Mouse (Mus musculus): ENCODE data around the gene Gdf15. TPM values are rescaled to one million over a fixed set of nuclear protein-coding genes. Genes with fewer than 3 reads are reported as not detected.

Gene Gdf15
- polyA plus RNA-seq, 2 experiments, result 0.18 to 0.47 TPM

DNA sequence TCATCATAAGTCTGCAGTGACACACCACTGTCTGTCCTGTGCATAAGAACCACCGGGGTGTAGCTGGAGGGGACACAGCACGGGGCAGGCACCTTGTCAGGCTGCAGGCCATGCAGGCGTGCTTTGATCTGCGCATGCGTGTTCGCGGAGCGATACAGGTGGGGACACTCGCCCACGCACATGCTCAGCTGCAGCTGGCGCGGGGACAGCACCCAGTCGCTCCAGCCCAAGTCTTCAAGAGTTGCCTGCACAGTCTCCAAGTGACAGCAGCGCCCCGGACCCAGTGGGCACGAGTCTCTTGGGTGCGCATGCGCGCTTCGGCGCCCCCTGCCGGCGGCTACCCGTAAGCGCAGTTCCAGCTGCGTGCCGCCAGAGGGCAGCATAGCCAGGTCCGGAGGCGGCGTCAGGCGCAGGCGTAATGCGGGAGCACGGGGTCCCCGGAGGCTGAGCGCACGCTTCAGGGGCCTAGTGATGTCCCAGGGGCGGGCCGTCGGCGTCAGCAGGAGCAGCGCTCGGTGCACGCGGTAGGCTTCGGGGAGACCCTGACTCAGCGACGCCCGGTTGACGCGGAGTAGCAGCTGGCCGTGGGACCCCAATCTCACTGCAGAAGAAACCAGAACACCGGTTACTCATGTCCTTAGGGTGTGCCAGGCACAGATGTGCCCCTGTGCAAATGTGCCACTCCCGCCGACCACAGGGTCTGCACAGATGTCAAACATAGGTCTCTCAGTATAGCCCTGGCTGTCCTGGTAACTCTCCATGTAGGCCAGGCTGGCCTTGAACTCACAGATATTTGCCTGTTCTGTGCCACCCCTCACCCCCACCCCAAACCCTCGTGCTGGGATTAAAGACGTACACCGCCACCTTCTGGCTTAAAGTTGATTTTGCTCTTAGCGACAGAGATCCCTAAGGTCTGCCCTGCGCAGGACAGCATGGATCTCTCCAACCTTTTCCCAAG lies 2.4 kb downstream of the Gdf15 start:
- Histone ChIP-seq H3K9ac (ENCODE audit: low read depth, low read length, severe bottlenecking) (peak overlapping the region; percentile 51), H3K36me3 (ENCODE audit: control insufficient read depth, insufficient read depth, low read length) (no peaks in the 10 kb centered on the region), H3K4me1 (ENCODE audit: control insufficient read depth, insufficient read depth, low read length) (peaks cover 21% of the 10 kb centered on the region), H3K27ac (replicated peaks; ENCODE audit: low read depth, low read length) (no peak overlapping the region), H3K27me3 (ENCODE audit: control insufficient read depth, insufficient read depth, low read length) (peaks cover 6% of the 10 kb centered on the region; the same call in 1 of the 2 replicates), H3K4me2 (replicated peaks; ENCODE audit: low read depth, low read length, severe bottlenecking) (peak overlapping the region; percentile 72), H3K9me3 (ENCODE audit: control insufficient read depth, low read length) (no peaks in the 10 kb centered on the region), H3K4me3 (replicated peaks; ENCODE audit: low read length) (peak overlapping the region; percentile 41)
- no peak for TF ChIP-seq POLR2A (IDR thresholded peaks at IDR 0.05; ENCODE audit: borderline replicate concordance, extremely low read depth, insufficient read depth, insufficient read length)
- peak; percentile 75 for DNase-seq (ENCODE audit: low spot score)
- ATAC-seq (ENCODE audit: low FRiP score, low read depth), result peak; percentile 87
- under 1% methylated on average over 46 of the region's 60 CpGs for whole genome bisulfite sequencing

GRCm38 (mm10) chr8:70628986-70629490 lies 3.2 kb downstream of the Gdf15 start:
- WGBS, result 54% methylated on average over 7 of the region's 7 CpGs

DNA sequence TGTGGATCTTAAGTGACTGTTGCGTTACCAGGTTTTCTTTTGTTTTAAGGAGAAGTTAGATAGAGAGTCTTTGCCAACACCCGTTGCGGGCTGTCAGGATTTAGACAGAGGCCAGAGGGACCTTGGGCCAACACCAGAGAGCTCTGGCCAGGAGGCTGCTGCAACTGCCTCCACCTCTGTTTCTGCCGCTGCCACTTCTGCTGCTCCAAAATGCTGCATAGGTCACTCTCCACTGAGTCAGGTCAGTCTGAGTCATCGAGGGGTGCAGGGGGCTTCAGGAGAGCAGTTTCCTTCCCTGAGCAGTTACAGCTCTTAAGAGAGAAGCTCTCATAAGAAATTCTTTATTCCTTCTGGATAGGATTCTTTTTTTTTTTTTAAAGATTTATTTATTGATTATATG lies 5.2 kb downstream of the Gdf15 start:
- peaks cover 15% of the 10 kb centered on the region for H3K4me1 ChIP-seq (ENCODE audit: control insufficient read depth, insufficient read depth, low read length)
- WGBS, result 84% methylated on average over 5 of the region's 5 CpGs
- no peak for ATAC-seq (ENCODE audit: low FRiP score, low read depth)

More at GRCm38 (mm10) chr8:70628986-70629490, 3.2 kb downstream of the Gdf15 start:
- DNase-seq (ENCODE audit: low spot score) (no peak), ATAC-seq (ENCODE audit: low FRiP score, low read depth) (no peak)
- no peak for TF ChIP-seq POLR2A (IDR thresholded peaks at IDR 0.05; ENCODE audit: borderline replicate concordance, extremely low read depth, insufficient read depth, insufficient read length)
- peak overlapping the region; percentile 72 for H3K4me2 ChIP-seq (replicated peaks; ENCODE audit: low read depth, low read length, severe bottlenecking)
- peaks cover 6% of the 10 kb centered on the region; the same call in 1 of the 2 replicates for H3K27me3 ChIP-seq (ENCODE audit: control insufficient read depth, insufficient read depth, low read length)
- H3K27ac ChIP-seq (replicated peaks; ENCODE audit: low read depth, low read length), result no peak overlapping the region
- H3K36me3 ChIP-seq (ENCODE audit: control insufficient read depth, insufficient read depth, low read length), result no peaks in the 10 kb centered on the region
- peak overlapping the region; percentile 41 for H3K4me3 ChIP-seq (replicated peaks; ENCODE audit: low read length)
- H3K9me3 ChIP-seq (ENCODE audit: control insufficient read depth, low read length), result no peaks in the 10 kb centered on the region
- H3K4me1 ChIP-seq (ENCODE audit: control insufficient read depth, insufficient read depth, low read length), result peaks cover 17% of the 10 kb centered on the region
- no peak overlapping the region for H3K9ac ChIP-seq (ENCODE audit: low read depth, low read length, severe bottlenecking)

GRCm38 (mm10) chr8:70625104-70625503 lies 7.2 kb downstream of the Gdf15 start:
- H3K27ac ChIP-seq (replicated peaks; ENCODE audit: low read depth, low read length), result no peak overlapping the region; the same call in 1 of the 2 replicates
- no peak overlapping the region for H3K9ac ChIP-seq (ENCODE audit: low read depth, low read length, severe bottlenecking)
- H3K36me3 ChIP-seq (ENCODE audit: control insufficient read depth, insufficient read depth, low read length), result no peaks in the 10 kb centered on the region
- no peaks in the 10 kb centered on the region for H3K27me3 ChIP-seq (ENCODE audit: control insufficient read depth, insufficient read depth, low read length)
- ATAC-seq (ENCODE audit: low FRiP score, low read depth) (no peak; the same call in 1 of the 2 replicates), DNase-seq (ENCODE audit: low spot score) (peak; percentile 56)
- no peak overlapping the region for H3K4me3 ChIP-seq (replicated peaks; ENCODE audit: low read length)
- no peaks in the 10 kb centered on the region for H3K9me3 ChIP-seq (ENCODE audit: control insufficient read depth, low read length)
- 7% methylated on average over 5 of the region's 5 CpGs for WGBS
- H3K4me1 ChIP-seq (ENCODE audit: control insufficient read depth, insufficient read depth, low read length), result peaks cover 9% of the 10 kb centered on the region; the same call in 1 of the 2 replicates
- H3K4me2 ChIP-seq (replicated peaks; ENCODE audit: low read depth, low read length, severe bottlenecking), result peak overlapping the region; percentile 23; the same call in 1 of the 2 replicates
- no peak for TF ChIP-seq POLR2A (IDR thresholded peaks at IDR 0.05; ENCODE audit: borderline replicate concordance, extremely low read depth, insufficient read depth, insufficient read length)

More for the DNA sequence above, 5.2 kb downstream of the Gdf15 start:
- TF ChIP-seq POLR2A (IDR thresholded peaks at IDR 0.05; ENCODE audit: borderline replicate concordance, extremely low read depth, insufficient read depth, insufficient read length), result no peak
- Histone ChIP-seq H3K4me3 (replicated peaks; ENCODE audit: low read length) (no peak overlapping the region), H3K27ac (replicated peaks; ENCODE audit: low read depth, low read length) (no peak overlapping the region), H3K9ac (ENCODE audit: low read depth, low read length, severe bottlenecking) (no peak overlapping the region), H3K36me3 (ENCODE audit: control insufficient read depth, insufficient read depth, low read length) (no peaks in the 10 kb centered on the region), H3K9me3 (ENCODE audit: control insufficient read depth, low read length) (no peaks in the 10 kb centered on the region), H3K4me2 (replicated peaks; ENCODE audit: low read depth, low read length, severe bottlenecking) (no peak overlapping the region), H3K27me3 (ENCODE audit: control insufficient read depth, insufficient read depth, low read length) (peaks cover 6% of the 10 kb centered on the region; the same call in 1 of the 2 replicates)
- DNase-seq (ENCODE audit: low spot score), result no peak

- ATAC-seq (ENCODE audit: low FRiP score, low read depth), result no peak
Observed at GRCm38 (mm10) chr8:70622220-70622619, 10.0 kb downstream of the Gdf15 start.

More at GRCm38 (mm10) chr8:70622220-70622619, 10.0 kb downstream of the Gdf15 start:
- Histone ChIP-seq H3K9me3 (ENCODE audit: control insufficient read depth, low read length) (no peaks in the 10 kb centered on the region), H3K27me3 (ENCODE audit: control insufficient read depth, insufficient read depth, low read length) (no peaks in the 10 kb centered on the region), H3K4me1 (ENCODE audit: control insufficient read depth, insufficient read depth, low read length) (0 out of 2 replicates have a peak, but pooled peaks cover 6% of the 10 kb centered on the region), H3K27ac (replicated peaks; ENCODE audit: low read depth, low read length) (no peak overlapping the region), H3K36me3 (ENCODE audit: control insufficient read depth, insufficient read depth, low read length) (no peaks in the 10 kb centered on the region), H3K4me3 (replicated peaks; ENCODE audit: low read length) (no peak overlapping the region), H3K4me2 (replicated peaks; ENCODE audit: low read depth, low read length, severe bottlenecking) (no peak overlapping the region), H3K9ac (ENCODE audit: low read depth, low read length, severe bottlenecking) (no peak overlapping the region)
- TF ChIP-seq POLR2A (IDR thresholded peaks at IDR 0.05; ENCODE audit: borderline replicate concordance, extremely low read depth, insufficient read depth, insufficient read length), result no peak
- 52% methylated on average over 3 of the region's 3 CpGs for WGBS
- no peak for DNase-seq (ENCODE audit: low spot score)

All from limb, embryonic 14.5 days (tissue).